Mouse (Mus musculus): ENCODE measurements around the gene Syt14.

Syt14 gene

GRCm38 (mm10) chr1:192994179-192994873 lies 41.2 kb downstream of the Syt14 start:
- no peak for ATAC-seq (ENCODE audit: insufficient number of reproducible peaks, low FRiP score, low TSS enrichment)

GRCm38 (mm10) chr1:192993491-192993890 lies 42.1 kb downstream of the Syt14 start:
- no peak for ATAC-seq (ENCODE audit: insufficient number of reproducible peaks, low FRiP score, low TSS enrichment)

- no peak for ATAC-seq (ENCODE audit: insufficient number of reproducible peaks, low FRiP score, low TSS enrichment)
Measured at GRCm38 (mm10) chr1:192987203-192987602, 48.4 kb downstream of the Syt14 start.

GRCm38 (mm10) chr1:192986481-192986880 lies 49.1 kb downstream of the Syt14 start:
- no peak for ATAC-seq (ENCODE audit: insufficient number of reproducible peaks, low FRiP score, low TSS enrichment)

GRCm38 (mm10) chr1:192984333-192984732 lies 51.2 kb downstream of the Syt14 start:
- ATAC-seq (ENCODE audit: insufficient number of reproducible peaks, low FRiP score, low TSS enrichment) = no peak

- no peak for ATAC-seq (ENCODE audit: insufficient number of reproducible peaks, low FRiP score, low TSS enrichment)
Measured at GRCm38 (mm10) chr1:192981658-192982057, 53.9 kb downstream of the Syt14 start.

GRCm38 (mm10) chr1:192981120-192981519 lies 54.5 kb downstream of the Syt14 start:
- no peak for ATAC-seq (ENCODE audit: insufficient number of reproducible peaks, low FRiP score, low TSS enrichment)

- no peak for ATAC-seq (ENCODE audit: insufficient number of reproducible peaks, low FRiP score, low TSS enrichment)
Measured at GRCm38 (mm10) chr1:192962323-192962722, 73.3 kb downstream of the Syt14 start.

- ATAC-seq (ENCODE audit: insufficient number of reproducible peaks, low FRiP score, low TSS enrichment) = no peak
Measured at GRCm38 (mm10) chr1:192947839-192948173, 87.8 kb downstream of the Syt14 start.

- no peak for ATAC-seq (ENCODE audit: insufficient number of reproducible peaks, low FRiP score, low TSS enrichment)
Measured at GRCm38 (mm10) chr1:192947170-192947838, 88.3 kb downstream of the Syt14 start.

GRCm38 (mm10) chr1:192939033-192939432 lies 96.5 kb downstream of the Syt14 start:
- ATAC-seq (ENCODE audit: insufficient number of reproducible peaks, low FRiP score, low TSS enrichment) = no peak

GRCm38 (mm10) chr1:192937956-192938355 lies 97.6 kb downstream of the Syt14 start:
- no peak for ATAC-seq (ENCODE audit: insufficient number of reproducible peaks, low FRiP score, low TSS enrichment)

- no peak for ATAC-seq (ENCODE audit: insufficient number of reproducible peaks, low FRiP score, low TSS enrichment)
Measured at GRCm38 (mm10) chr1:192931797-192932196, 103.8 kb downstream of the Syt14 start.

GRCm38 (mm10) chr1:192912101-192912728 lies 123.4 kb downstream of the Syt14 start:
- no peak for ATAC-seq (ENCODE audit: insufficient number of reproducible peaks, low FRiP score, low TSS enrichment)

GRCm38 (mm10) chr1:192901516-192901915 lies 134.1 kb downstream of the Syt14 start:
- ATAC-seq (ENCODE audit: insufficient number of reproducible peaks, low FRiP score, low TSS enrichment) = no peak

GRCm38 (mm10) chr1:192900913-192901312 lies 134.7 kb downstream of the Syt14 start:
- no peak for ATAC-seq (ENCODE audit: insufficient number of reproducible peaks, low FRiP score, low TSS enrichment)

- ATAC-seq (ENCODE audit: insufficient number of reproducible peaks, low FRiP score, low TSS enrichment) = no peak
Measured at GRCm38 (mm10) chr1:192898742-192899141, 136.8 kb downstream of the Syt14 start.

- peak; percentile 70; the same call in 1 of the 2 replicates for ATAC-seq (ENCODE audit: insufficient number of reproducible peaks, low FRiP score, low TSS enrichment)
Measured at GRCm38 (mm10) chr1:192897218-192897617, 138.4 kb downstream of the Syt14 start.

- no peak for ATAC-seq (ENCODE audit: insufficient number of reproducible peaks, low FRiP score, low TSS enrichment)
Measured at GRCm38 (mm10) chr1:192896076-192896475, 139.5 kb downstream of the Syt14 start.

GRCm38 (mm10) chr1:192890716-192891115 lies 144.9 kb downstream of the Syt14 start:
- no peak for ATAC-seq (ENCODE audit: insufficient number of reproducible peaks, low FRiP score, low TSS enrichment)

GRCm38 (mm10) chr1:192882617-192883295 lies 152.8 kb downstream of the Syt14 start:
- ATAC-seq (ENCODE audit: insufficient number of reproducible peaks, low FRiP score, low TSS enrichment) = no peak
